Mouse (Mus musculus): ENCODE measurements around the gene Stk11.

The Stk11 gene

GRCm38 (mm10) chr10:80129846-80130245, 14.2 kb downstream of the Stk11 start:
- DNase-seq (ENCODE audit: inconsistent age in 2 of 2, low spot score in 1 of 2), result peak in 1 of 2 experiments; percentile 48

DNA sequence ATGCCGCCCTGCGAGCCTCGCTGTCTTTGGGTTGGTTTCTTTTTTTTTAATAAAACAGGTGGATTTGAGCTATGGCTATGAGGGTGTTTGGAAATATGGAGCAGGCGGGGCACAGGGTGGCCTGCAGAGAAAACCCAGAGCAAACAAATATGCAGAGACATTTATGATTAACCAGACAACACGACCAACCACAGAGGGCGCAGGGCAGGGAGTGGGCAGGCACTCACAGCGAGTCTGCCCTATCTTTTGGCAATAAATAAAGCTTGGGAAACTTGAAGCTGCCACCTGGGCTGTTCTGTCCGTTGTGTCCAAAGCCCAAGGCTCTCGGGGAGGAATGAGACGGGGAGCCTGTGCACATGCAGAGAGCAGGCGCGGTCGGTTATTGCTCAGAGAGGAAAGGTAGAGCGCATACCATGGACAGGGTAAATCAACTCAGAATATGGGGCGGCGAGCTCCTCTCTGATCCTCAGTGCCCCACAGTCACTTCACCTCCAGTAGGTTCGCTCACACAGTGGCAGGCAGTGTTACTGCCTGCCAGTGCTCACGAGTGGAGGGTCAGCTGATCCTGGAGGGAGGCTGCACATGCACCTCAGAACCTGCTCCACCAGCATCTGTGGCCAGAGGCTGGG, 14.9 kb downstream of the Stk11 start:
- peak in 1 of 2 experiments; percentile 53 for DNase-seq (ENCODE audit: inconsistent age in 2 of 2, low spot score in 1 of 2)

DNA sequence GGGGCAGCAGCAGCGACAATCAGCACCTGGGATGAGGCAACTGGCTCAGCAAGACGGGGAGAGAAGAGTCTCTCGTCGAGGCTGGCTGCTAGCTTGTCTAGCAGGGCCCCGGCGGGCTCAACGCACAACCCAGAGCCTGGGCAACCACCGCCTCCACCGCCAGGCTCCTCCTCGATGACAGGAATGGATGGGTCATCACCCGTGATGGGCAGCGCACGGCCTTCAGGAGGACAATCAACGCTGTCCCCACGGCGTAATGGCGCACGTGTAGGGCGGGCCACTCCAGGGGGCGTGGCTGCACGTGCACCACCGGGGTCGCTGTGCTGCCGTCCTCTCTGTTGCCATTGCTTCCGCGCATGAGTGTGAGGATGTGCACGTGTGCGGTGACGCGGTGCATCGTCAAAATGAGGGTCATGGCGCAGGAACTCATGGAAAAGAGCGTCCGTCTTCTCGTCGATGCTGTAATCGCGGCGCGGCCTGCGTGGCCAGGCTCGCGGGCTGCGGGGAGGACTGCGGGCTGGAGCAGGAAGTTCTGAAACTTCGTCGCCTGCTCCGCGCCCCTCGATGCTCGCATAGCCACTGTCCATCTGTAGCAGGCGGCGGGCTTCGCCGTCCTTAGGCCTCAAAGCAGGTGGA, 15.8 kb downstream of the Stk11 start:
- peak; percentile 71 to 84 for DNase-seq (ENCODE audit: inconsistent age in 2 of 2, low spot score in 1 of 2)

- peak in 1 of 2 experiments; percentile 62 for DNase-seq (ENCODE audit: inconsistent age in 2 of 2, low spot score in 1 of 2)
Observed at GRCm38 (mm10) chr10:80131952-80132350, 16.3 kb downstream of the Stk11 start.

GRCm38 (mm10) chr10:80133226-80133849, 17.7 kb downstream of the Stk11 start:
- DNase-seq (ENCODE audit: inconsistent age in 2 of 2, low spot score in 1 of 2), result peak; percentile 57 to 82

DNA sequence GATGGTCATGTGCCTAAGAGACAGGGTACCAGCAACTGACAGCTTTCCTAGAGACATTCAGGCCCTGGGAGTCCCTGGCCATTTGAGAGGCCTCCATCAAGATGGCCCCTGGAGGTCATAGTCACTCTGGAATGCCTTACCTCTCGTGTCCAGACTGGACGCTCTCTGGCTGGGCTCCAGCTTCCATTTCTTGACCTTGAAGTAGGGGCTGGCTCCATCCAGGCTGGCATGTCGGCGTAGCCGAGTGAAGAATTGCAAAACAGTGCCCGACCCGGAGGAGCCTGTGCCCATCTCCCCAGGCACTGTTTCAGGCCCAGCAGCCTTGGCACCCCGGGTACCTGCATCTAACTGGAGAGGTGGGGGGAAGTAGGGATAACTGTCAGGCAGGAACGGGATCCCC, 18.8 kb downstream of the Stk11 start:
- DNase-seq (ENCODE audit: inconsistent age in 2 of 2, low spot score in 1 of 2), result peak; percentile 41 to 73

GRCm38 (mm10) chr10:80135161-80135560, 19.6 kb downstream of the Stk11 start:
- DNase-seq (ENCODE audit: inconsistent age in 2 of 2, low spot score in 1 of 2), result peak; percentile 42 to 56

DNA sequence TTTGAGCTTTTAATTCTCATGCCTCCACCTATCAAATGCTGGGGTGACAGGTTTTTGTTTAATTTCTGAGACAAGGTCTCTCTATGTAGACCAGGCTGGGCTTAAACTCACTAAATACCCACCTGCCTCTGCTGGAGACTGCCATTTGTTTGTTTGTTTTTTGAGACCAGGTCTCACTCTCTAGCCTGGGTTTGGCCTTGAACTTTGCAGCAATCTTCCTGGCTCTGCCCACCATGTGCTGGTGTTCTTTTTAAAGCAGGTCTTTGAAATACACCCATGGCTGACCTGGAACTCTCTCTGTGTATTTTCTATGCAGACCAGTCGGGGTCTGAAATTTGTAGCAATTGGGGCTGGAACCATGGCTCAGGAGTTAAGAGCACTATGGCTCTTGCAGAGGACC, 20.0 kb downstream of the Stk11 start:
- peak in 1 of 2 experiments; percentile 66 for DNase-seq (ENCODE audit: inconsistent age in 2 of 2, low spot score in 1 of 2)

- peak; percentile 52 to 58 for DNase-seq (ENCODE audit: inconsistent age in 2 of 2, low spot score in 1 of 2)
Observed at GRCm38 (mm10) chr10:80136179-80136951, 20.8 kb downstream of the Stk11 start.

GRCm38 (mm10) chr10:80136952-80137625, 21.5 kb downstream of the Stk11 start:
- DNase-seq (ENCODE audit: inconsistent age in 2 of 2, low spot score in 1 of 2), result peak; percentile 66 to 74

DNA sequence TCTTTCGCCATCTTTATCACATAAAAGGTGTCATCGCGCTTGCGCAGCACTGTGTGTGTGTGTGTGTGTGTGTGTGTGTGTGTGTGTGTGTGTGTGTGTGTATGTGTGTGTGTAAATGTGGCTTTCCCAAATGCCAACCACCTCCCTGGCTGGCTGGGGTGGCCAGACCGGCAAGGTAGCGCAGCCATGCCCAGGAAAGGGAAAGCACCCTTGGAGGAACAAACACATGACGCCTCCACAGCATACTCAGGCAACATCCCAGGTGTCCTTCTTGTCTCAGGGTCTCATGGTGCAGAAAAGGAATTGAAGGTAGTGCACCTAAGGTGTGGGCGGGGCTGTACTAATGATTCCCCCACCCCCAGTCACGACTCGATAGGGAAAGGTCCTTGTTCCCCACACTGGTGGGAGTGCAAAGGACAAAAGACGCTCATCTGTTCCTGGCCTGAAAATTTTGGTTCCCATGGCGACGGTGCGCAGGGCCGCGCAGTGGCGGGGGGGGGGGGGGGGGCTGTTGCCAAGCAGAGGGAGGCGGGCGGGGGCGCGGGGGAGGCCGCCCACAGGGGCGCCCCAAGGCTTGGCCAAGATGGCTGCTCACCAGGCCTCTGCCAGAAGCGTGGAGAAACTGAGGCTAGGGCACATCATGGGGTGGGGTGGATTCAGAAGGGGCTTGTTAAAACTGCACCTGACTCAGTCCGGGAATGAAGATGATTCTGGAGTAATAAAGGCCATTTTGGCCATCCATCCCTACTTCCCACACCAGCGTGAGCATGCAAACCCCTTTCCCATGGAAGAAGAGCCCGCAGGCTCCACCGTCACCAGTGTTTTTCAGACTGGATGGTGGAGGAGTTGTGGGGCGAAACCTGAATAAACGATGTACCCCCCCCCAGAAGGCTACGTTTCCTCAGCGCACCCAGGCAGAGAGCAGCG, 22.3 kb downstream of the Stk11 start:
- peak; percentile 52 to 79 for DNase-seq (ENCODE audit: inconsistent age in 2 of 2, low spot score in 1 of 2)

DNA sequence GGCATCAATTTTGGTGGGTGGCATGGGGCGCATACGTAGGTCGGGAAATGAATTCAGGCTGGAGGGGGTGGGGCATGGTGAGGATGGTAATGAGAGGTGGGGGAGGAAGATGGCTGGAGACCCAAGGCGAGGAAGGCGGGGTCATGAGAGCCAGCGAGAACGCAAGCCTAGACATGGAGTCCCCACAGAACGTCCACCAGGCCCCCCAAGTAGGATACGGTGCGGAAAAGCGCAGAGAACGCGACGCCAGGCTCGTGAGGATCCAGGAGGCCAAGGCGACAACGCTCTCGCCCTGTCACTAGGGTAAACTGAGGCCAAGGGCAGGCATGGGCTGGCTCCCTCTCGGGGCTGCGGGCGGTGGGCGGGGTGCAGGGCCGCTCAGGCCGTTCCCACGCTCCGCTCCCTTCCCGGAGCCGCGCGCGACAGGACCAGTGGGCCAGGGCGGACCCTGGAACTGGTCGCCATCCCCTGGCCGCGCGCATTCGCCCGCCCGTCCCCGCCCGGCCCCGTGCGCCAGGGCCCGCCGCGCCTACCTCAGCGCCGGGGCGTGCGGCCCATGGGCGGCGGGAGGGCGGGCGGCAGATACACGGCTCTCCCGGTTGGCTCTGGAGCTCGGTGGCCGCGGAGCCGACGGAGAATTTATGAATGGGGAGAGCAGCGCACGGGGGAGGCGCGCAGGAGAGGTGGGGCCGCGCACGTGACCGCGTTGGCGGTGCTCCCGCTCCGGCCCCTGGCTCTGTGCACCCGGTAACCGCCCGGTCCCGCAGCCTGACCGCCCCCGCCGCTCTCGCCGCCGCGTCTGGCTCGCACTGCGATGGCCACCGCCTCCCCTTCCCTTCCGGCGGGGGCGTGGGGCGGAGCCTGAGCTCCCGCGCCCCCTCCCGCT, 23.2 kb downstream of the Stk11 start, which contains the start of gene Atp5d:
Gene Atp5d, plus strand, starts transcription at position 80 of the 886 bp plus-strand sequence.
- DNase-seq (ENCODE audit: inconsistent age in 2 of 2, low spot score in 1 of 2), result peak; percentile 85 to 89

GRCm38 (mm10) chr10:80139439-80139775, 23.8 kb downstream of the Stk11 start:
- no peak for DNase-seq (ENCODE audit: inconsistent age in 2 of 2, low spot score in 1 of 2)

- peak in 1 of 2 experiments; percentile 52 for DNase-seq (ENCODE audit: inconsistent age in 2 of 2, low spot score in 1 of 2)
Observed at GRCm38 (mm10) chr10:80139975-80140665, 24.5 kb downstream of the Stk11 start.

DNA sequence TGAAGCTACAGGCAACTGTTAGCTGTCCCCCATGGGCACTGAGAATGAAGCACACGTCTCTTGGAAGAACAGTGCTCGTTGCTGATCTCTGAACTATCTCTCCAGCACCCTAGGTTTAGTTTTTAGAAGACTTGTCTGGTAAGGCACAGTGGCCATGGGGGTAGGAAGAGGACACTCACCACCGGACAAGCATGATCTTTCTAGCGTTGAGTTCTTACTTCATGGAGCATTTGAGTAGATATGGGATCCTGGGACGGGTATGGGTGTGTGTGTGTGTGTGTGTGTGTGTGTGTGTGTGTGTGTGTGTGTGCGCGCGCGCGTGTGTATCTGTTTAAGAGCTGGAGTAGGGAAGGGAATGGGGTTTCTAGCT, 25.0 kb downstream of the Stk11 start, which contains the start of gene Cbarp:
Gene Cbarp, minus strand, starts transcription at position 170 of the 370 bp plus-strand sequence.
- DNase-seq (ENCODE audit: inconsistent age in 2 of 2, low spot score in 1 of 2), result no peak

DNA sequence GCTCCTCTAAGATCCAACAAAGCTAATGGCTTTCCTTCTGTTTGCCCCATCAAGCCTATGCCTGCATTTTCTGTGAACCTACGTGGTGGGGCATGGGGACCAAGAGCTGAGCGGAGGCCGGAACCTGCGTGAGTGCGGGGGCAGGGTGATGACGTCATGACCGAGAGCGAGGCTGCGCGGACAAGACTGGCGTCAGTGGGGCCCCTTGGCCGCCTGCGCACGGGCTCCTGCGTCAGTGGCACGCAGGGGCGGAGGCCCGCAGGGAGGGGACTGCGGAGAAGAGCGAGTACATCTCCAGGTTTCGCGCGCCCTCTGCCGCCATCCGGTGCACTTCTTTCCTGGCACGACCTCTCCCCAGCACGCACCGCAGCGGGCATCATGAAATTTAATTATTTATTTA, 25.6 kb downstream of the Stk11 start:
- peak; percentile 98 to 99 for DNase-seq (ENCODE audit: inconsistent age in 2 of 2, low spot score in 1 of 2)

DNA sequence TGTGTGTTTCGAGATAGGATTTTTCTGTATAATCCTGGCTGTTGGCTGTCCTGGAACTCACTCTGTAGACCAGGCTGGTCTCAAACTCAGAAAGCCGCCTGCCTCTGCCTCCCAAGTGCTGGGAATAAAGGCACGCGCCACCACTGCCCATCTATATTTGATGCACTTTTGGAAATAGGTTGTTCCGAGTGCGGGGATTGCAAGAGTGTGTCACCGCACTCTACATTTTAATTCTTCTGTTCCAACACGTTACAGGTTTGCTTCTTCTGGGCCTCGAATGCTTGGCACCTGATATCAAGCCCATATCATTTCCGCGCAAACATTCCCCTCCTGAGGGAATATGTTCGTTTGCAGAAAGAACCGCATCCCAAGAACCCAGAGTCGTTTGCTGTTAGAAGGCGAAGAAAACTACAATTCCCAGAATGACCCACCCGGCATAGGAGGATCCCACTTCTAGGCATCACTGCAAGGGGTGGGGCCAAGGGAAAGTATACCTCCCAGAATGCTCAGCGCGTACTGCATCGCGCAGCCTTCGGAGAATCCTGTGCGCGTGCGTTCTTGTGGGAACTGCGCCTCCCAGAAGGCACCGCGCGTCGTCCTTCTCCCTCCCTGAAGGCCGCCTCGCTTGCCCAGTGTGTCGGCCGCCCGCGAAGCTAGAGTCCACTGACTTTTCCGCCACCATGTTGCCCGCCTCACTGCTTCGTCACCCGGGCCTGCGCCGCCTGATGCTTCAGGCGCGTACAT, 26.4 kb downstream of the Stk11 start:
- DNase-seq (ENCODE audit: inconsistent age in 2 of 2, low spot score in 1 of 2), result peak; percentile 96 to 97

- no peak for DNase-seq (ENCODE audit: inconsistent age in 2 of 2, low spot score in 1 of 2)
Observed at GRCm38 (mm10) chr10:80142530-80142925, 26.9 kb downstream of the Stk11 start.
